Mouse (Mus musculus) neural tube, embryonic 12.5 days (tissue): Measurements from ENCODE around the gene Serpinf2. TPM values are rescaled to one million over a fixed set of nuclear protein-coding genes. Genes with fewer than 3 reads are reported as not detected.

Experiments
- ATAC-seq: fragments of 200-750 bp; cut with Nextera tagmentation; 2 replicates; pipeline ENCODE4 v1.8.0; 2017; ENCODE audit warnings: low read depth, mild to moderate bottlenecking, moderate TSS enrichment, moderate library complexity; ENCODE audit not compliant: low FRiP score
- H3K27ac ChIP-seq: fragments of 300-500 bp; sonication (generic); 2 replicates; pipeline ENCODE4 v1.5.1; 2016
- H3K27me3 ChIP-seq: fragments of 300-500 bp; sonication (generic); replicated peaks from 2 replicates; pipeline ENCODE4 v1.6.1; 2016; ENCODE audit warnings: mild to moderate bottlenecking
- H3K36me3 ChIP-seq: fragments of 300-500 bp; sonication (generic); 2 replicates; pipeline ENCODE4 v1.6.1; 2016; ENCODE audit warnings: mild to moderate bottlenecking
- H3K4me1 ChIP-seq: fragments of 300-500 bp; sonication (generic); 2 replicates; pipeline ENCODE4 v1.6.1; 2016
- H3K4me2 ChIP-seq: fragments of 300-500 bp; sonication (generic); replicated peaks from 2 replicates; pipeline ENCODE4 v1.6.1; 2016; ENCODE audit warnings: mild to moderate bottlenecking
- H3K4me3 ChIP-seq: fragments of 300-500 bp; sonication (generic); 2 replicates; pipeline ENCODE4 v1.5.1; 2016
- H3K9ac ChIP-seq: fragments of 300-500 bp; sonication (generic); 2 replicates; pipeline ENCODE4 v1.6.1; 2016; ENCODE audit warnings: mild to moderate bottlenecking
- H3K9me3 ChIP-seq: fragments of 300-500 bp; sonication (generic); 2 replicates; pipeline ENCODE4 v1.6.1; 2016; ENCODE audit warnings: mild to moderate bottlenecking
- WGBS: fragments of 180-500 bp; shearing (Covaris S2); methylation state at CpG from one replicate; pipeline ENCODE4 v1.1.7; 2016; 5-methylcytosine and 5-hydroxymethylcytosine counted together
- polyA plus RNA-seq: library from polyadenylated mRNA; unstranded; fragments of >200 nt; fragmentation: Nextera tagmentation; extraction: Ambion mirVana; gene quantifications from 2 replicates; pipeline ENCODE4 v1.2.1, GENCODE M21; 2016

The Serpinf2 gene
- polyA plus RNA-seq, 1 experiment from 2014 or later: 0.18 TPM

- Histone ChIP-seq H3K4me1 (peaks cover 3% of the 10 kb centered on the region), H3K4me3 (no peak overlapping the region), H3K9ac (no peak overlapping the region), H3K4me2 (no peak overlapping the region), H3K36me3 (peaks cover 39% of the 10 kb centered on the region), H3K27me3 (no peaks in the 10 kb centered on the region), H3K9me3 (no peaks in the 10 kb centered on the region), H3K27ac (no peak overlapping the region)
- ATAC-seq: no peak
- WGBS: 33% methylated on average over 8 of the region's 8 CpGs
Observed at GRCm38 (mm10) chr11:75443711-75444110, 4.3 kb upstream of the Serpinf2 start.

DNA sequence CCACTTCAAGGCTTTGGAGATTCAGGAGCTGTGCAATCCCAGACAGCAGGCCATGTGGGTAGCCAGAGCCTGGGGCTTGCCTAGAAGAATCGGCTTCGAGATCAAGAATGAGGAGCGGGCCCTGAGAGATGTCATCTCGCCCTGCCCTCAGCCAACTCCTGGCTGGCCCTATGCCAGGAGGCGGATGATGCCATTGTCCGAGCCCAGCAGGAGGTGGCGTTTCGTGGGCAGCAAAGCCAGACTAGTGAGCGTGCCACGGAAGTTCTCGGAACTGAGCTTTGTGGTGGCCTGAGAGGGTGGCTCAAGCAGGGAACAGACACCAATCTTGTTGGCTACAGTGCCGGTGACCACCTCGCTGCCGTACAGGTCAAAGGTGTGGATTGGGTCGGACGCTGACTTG, 2.2 kb upstream of the Serpinf2 start:
- Histone ChIP-seq H3K36me3 (peaks cover 23% of the 10 kb centered on the region), H3K9ac (no peak overlapping the region), H3K27ac (no peak overlapping the region), H3K9me3 (no peaks in the 10 kb centered on the region), H3K4me1 (peaks cover 3% of the 10 kb centered on the region), H3K4me2 (no peak overlapping the region), H3K4me3 (no peak overlapping the region), H3K27me3 (no peaks in the 10 kb centered on the region)
- WGBS: 80% methylated on average over 16 of the region's 16 CpGs
- no peak for ATAC-seq

- Histone ChIP-seq H3K4me2 (no peak overlapping the region), H3K27me3 (no peaks in the 10 kb centered on the region), H3K4me1 (peaks cover 3% of the 10 kb centered on the region), H3K27ac (no peak overlapping the region), H3K36me3 (peaks cover 23% of the 10 kb centered on the region), H3K9ac (no peak overlapping the region), H3K9me3 (no peaks in the 10 kb centered on the region), H3K4me3 (no peak overlapping the region)
- ATAC-seq: no peak
- 73% methylated on average over 7 of the region's 7 CpGs for WGBS
Observed at GRCm38 (mm10) chr11:75441034-75441433, 1.6 kb upstream of the Serpinf2 start.

DNA sequence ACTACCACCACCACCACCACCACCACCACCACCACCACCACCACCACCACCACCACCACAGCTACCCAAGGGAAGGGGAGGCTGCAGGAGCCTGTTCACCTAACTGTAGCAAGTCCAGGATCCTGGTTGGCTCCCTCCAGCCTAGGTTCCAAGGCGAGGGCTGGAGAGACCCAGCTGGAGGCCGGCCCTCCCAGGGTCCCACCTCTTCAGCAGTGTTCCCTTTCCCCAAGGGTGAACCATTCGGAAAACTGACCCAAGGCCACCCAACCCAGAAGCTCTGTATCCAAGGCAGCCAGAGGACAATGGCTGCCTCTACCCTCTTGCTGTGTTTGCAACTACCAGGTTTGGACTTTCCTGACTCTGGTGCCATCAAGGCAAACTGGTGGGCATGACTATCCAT, 560 bp upstream of the Serpinf2 start:
- Histone ChIP-seq H3K36me3 (peaks cover 16% of the 10 kb centered on the region), H3K27ac (no peak overlapping the region), H3K4me2 (no peak overlapping the region), H3K4me3 (no peak overlapping the region), H3K4me1 (peaks cover 3% of the 10 kb centered on the region), H3K9ac (no peak overlapping the region), H3K9me3 (no peaks in the 10 kb centered on the region), H3K27me3 (no peaks in the 10 kb centered on the region)
- no peak for ATAC-seq
- 90% methylated on average over 3 of the region's 3 CpGs for WGBS

DNA sequence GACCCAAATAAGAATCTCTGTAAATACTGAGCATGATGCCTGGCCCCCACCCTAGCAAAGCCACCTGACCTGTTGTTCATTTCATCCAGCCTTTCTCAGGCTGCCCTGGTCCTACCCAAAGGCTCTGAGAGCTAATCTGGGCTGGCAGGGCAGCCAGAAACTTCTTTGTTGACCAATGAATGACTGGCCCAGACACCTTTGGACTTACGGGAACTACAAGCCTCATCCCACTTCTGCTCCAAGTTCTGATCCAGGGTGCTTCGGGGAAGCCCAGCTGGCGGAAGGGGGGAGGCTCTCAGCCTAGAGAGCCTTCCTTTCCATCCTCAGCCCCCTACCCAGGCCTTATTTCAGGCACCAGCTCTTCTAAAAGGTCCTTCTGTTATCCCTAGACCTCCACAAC, 587 bp downstream of the Serpinf2 start:
- Histone ChIP-seq H3K36me3 (peaks cover 12% of the 10 kb centered on the region), H3K9me3 (0 out of 2 replicates have a peak, but pooled peaks cover 5% of the 10 kb centered on the region), H3K4me3 (no peak overlapping the region), H3K4me2 (no peak overlapping the region), H3K27ac (no peak overlapping the region), H3K4me1 (peaks cover under 1% of the 10 kb centered on the region), H3K27me3 (no peaks in the 10 kb centered on the region), H3K9ac (no peak overlapping the region)
- 88% methylated on average over 3 of the region's 3 CpGs for WGBS
- no peak for ATAC-seq

DNA sequence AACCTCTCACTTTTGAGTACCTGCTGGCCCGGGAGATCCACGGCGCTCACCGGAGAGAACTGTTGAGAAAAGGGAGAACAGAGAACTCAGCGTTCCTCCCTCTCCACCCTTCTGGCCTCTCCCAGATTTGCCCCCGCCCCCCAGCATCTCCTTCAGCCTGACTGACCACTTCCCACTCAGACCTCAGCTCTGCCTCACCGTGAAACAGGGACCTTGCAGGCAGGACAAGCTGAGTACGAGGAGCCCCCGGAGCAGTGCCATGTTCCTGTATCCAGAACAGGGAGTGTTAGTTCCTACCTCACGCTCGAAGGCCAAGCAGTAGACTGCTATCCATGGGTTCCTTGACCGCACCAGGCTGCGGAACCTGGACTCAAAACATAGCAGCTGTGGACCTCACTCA, 1.2 kb downstream of the Serpinf2 start:
- 83% methylated on average over 13 of the region's 13 CpGs for WGBS
- Histone ChIP-seq H3K4me3 (no peak overlapping the region), H3K9me3 (0 out of 2 replicates have a peak, but pooled peaks cover 5% of the 10 kb centered on the region), H3K27ac (no peak overlapping the region), H3K4me2 (no peak overlapping the region), H3K4me1 (no peaks in the 10 kb centered on the region), H3K27me3 (no peaks in the 10 kb centered on the region), H3K9ac (no peak overlapping the region), H3K36me3 (peaks cover 12% of the 10 kb centered on the region)
- ATAC-seq: no peak

DNA sequence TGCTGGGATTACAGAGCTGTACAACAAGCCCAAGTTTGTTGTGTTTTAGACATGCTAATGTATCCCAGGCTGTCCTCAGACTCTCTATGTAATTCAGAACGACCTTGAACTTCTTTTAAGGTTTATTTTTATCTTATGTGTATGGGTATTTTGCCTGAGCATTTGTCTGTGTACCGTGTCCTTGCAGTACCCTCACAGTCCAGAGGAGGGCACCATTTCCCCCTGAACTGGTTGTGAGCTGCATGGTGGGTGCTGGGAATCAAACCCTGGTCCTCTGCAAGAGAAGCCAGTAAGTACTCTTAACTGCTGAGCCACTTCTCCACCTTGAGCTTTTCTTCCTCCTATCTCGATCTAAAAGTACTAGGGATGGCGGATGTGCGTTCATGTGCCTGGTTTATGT, 5.3 kb downstream of the Serpinf2 start:
- Histone ChIP-seq H3K4me3 (no peak overlapping the region), H3K36me3 (no peaks in the 10 kb centered on the region), H3K9ac (no peak overlapping the region), H3K27ac (no peak overlapping the region), H3K4me2 (no peak overlapping the region), H3K27me3 (no peaks in the 10 kb centered on the region), H3K9me3 (0 out of 2 replicates have a peak, but pooled peaks cover 5% of the 10 kb centered on the region), H3K4me1 (no peaks in the 10 kb centered on the region)
- 87% methylated on average over 5 of the region's 5 CpGs for WGBS
- no peak for ATAC-seq

GRCm38 (mm10) chr11:75431307-75431706, 8.1 kb downstream of the Serpinf2 start:
- 85% methylated on average over 11 of the region's 11 CpGs for WGBS
- no peaks in the 10 kb centered on the region for H3K36me3 ChIP-seq
- no peak overlapping the region for H3K4me3 ChIP-seq
- H3K4me2 ChIP-seq: no peak overlapping the region
- ATAC-seq: no peak
- no peaks in the 10 kb centered on the region for H3K4me1 ChIP-seq
- no peak overlapping the region for H3K27ac ChIP-seq
- H3K27me3 ChIP-seq: no peaks in the 10 kb centered on the region
- no peak overlapping the region for H3K9ac ChIP-seq
- 0 out of 2 replicates have a peak, but pooled peaks cover 5% of the 10 kb centered on the region for H3K9me3 ChIP-seq

- H3K9me3 ChIP-seq: 0 out of 2 replicates have a peak, but pooled peaks cover under 1% of the 10 kb centered on the region
- ATAC-seq: no peak
- H3K27ac ChIP-seq: no peak overlapping the region
- WGBS: 89% methylated on average over 9 of the region's 9 CpGs
- H3K4me2 ChIP-seq: no peak overlapping the region
- no peaks in the 10 kb centered on the region for H3K27me3 ChIP-seq
- no peak overlapping the region for H3K9ac ChIP-seq
- H3K4me1 ChIP-seq: no peaks in the 10 kb centered on the region
- H3K4me3 ChIP-seq: no peak overlapping the region
- no peaks in the 10 kb centered on the region for H3K36me3 ChIP-seq
Observed at GRCm38 (mm10) chr11:75429019-75429705, 10.2 kb downstream of the Serpinf2 start.

DNA sequence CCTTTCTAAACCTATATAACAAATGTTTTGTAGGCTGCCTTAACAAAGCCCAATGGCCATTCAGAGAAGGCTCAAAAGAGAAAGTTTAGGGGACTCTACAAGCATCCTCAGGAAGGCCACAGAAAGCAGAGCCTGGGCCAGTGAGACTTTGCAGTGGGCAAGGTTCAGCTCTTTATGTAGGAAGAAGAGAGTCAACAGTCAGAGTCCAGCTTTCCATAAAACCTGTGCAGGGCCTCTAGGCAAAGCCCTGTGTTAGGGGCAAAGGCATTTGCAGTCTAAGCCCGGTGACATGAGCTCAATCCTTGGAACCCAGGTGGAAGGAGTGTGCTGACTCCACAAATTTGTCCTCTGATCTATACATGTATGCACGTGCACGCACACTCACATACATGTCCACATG, 14.9 kb downstream of the Serpinf2 start:
- H3K4me1 ChIP-seq: peaks cover 11% of the 10 kb centered on the region
- H3K9me3 ChIP-seq: no peaks in the 10 kb centered on the region
- H3K36me3 ChIP-seq: no peaks in the 10 kb centered on the region
- H3K4me3 ChIP-seq: no peak overlapping the region
- no peaks in the 10 kb centered on the region for H3K27me3 ChIP-seq
- H3K9ac ChIP-seq: no peak overlapping the region
- ATAC-seq: no peak
- no peak overlapping the region for H3K27ac ChIP-seq
- WGBS: 88% methylated on average over 3 of the region's 3 CpGs
- no peak overlapping the region for H3K4me2 ChIP-seq

DNA sequence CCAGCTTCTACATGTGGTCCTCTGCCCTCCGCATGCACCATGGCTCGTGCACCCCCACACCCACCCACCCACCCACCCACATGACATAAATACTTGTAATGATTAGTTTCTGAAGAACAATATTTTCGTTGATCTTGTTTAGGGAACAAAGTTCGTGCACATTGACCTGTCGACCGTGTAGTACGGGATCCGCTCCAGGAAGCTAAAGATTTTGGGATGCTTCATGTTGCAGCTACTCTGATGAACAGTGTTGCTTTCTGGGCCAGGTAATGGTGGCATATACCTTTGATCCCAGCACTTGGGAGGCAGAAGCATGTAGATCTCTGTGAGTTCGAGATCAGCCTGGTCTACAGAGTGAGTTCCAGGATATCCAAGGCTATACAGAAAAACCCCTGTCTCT, 15.4 kb downstream of the Serpinf2 start:
- Histone ChIP-seq H3K36me3 (no peaks in the 10 kb centered on the region), H3K9ac (no peak overlapping the region), H3K4me2 (no peak overlapping the region), H3K4me3 (no peak overlapping the region), H3K9me3 (no peaks in the 10 kb centered on the region), H3K27me3 (no peaks in the 10 kb centered on the region), H3K4me1 (peaks cover 11% of the 10 kb centered on the region), H3K27ac (no peak overlapping the region)
- ATAC-seq: no peak
- WGBS: 91% methylated on average over 9 of the region's 9 CpGs

- no peak for ATAC-seq
- no peak overlapping the region for H3K27ac ChIP-seq
- WGBS: 87% methylated on average over 3 of the region's 3 CpGs
- no peaks in the 10 kb centered on the region for H3K36me3 ChIP-seq
- no peak overlapping the region for H3K9ac ChIP-seq
- H3K27me3 ChIP-seq: no peaks in the 10 kb centered on the region
- no peak overlapping the region for H3K4me3 ChIP-seq
- no peaks in the 10 kb centered on the region for H3K9me3 ChIP-seq
- H3K4me2 ChIP-seq: no peak overlapping the region
- H3K4me1 ChIP-seq: peaks cover 11% of the 10 kb centered on the region
Observed at GRCm38 (mm10) chr11:75423091-75423490, 16.3 kb downstream of the Serpinf2 start.
